Mouse (Mus musculus) spleen, postnatal 4 days (tissue): ENCODE results near the gene Zfp94.
"Not testable (repeated sequence)": the region's sequence is repeated elsewhere in the genome, so short reads cannot be mapped to it uniquely, and the experiment has no call there.

Experiments
- DNase-seq, 2 experiments: peaks; one replicate each; pipeline ENCODE4 v3.0.0; 2022; ENCODE audit warnings: low spot score in 2 of 2

The Zfp94 gene

GRCm38 (mm10) chr7:24278771-24279170 lies 37.7 kb downstream of the Zfp94 start:
- DNase-seq, result not testable (repeated sequence)

GRCm38 (mm10) chr7:24274456-24274855 lies 42.0 kb downstream of the Zfp94 start:
- DNase-seq, result no peak

GRCm38 (mm10) chr7:24271191-24271590 lies 45.3 kb downstream of the Zfp94 start:
- no peak for DNase-seq

- peak in 1 of 2 experiments; percentile 16 for DNase-seq
Observed at GRCm38 (mm10) chr7:24270288-24270672, 46.2 kb downstream of the Zfp94 start, which contains the start of gene Zfp93. Zfp93 (plus strand) TSS chr7:24270420.

GRCm38 (mm10) chr7:24269667-24270287 lies 46.7 kb downstream of the Zfp94 start:
- no peak for DNase-seq

GRCm38 (mm10) chr7:24269256-24269655 lies 47.2 kb downstream of the Zfp94 start:
- DNase-seq, result no peak

GRCm38 (mm10) chr7:24268176-24269155 lies 48.0 kb downstream of the Zfp94 start:
- no peak for DNase-seq

GRCm38 (mm10) chr7:24260000-24260312 lies 56.5 kb downstream of the Zfp94 start:
- DNase-seq, result peak in 1 of 2 experiments; percentile 31

- DNase-seq, result peak in 1 of 2 experiments; percentile 52
Observed at GRCm38 (mm10) chr7:24259306-24259999, 57.0 kb downstream of the Zfp94 start.

GRCm38 (mm10) chr7:24254633-24255474 lies 61.6 kb downstream of the Zfp94 start, which contains the start of gene Zfp108:
Zfp108 (plus strand) TSS chr7:24254794.
- peak; percentile 21 to 64 for DNase-seq

- DNase-seq, result no peak
Observed at GRCm38 (mm10) chr7:24253779-24254615, 62.5 kb downstream of the Zfp94 start.
